Mouse (Mus musculus): Measurements from ENCODE around the gene Tmc5.

Tmc5 gene

DNA sequence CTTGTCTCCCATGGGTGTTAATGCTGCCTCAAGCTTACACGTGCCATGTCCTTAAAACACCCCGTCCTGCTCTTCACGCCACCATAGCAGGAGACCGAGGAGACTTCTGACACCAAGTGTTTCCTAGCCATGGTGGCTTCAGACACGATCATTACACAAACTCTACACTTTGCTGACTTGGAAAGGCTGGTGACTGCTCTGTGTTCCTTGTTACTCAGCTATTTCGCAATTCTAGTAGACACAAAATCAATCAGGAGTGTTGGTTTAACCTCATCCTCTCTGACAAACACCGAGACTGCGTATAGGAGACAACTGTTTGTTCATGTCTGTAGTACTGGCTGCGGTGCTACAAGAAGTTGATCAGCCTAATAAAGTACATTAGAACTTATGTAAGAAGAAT lies 101.8 kb downstream of the Tmc5 start:
- DNase-seq = no peak

GRCm38 (mm10) chr7:118703144-118703561 lies 106.1 kb downstream of the Tmc5 start:
- no peak for DNase-seq

DNA sequence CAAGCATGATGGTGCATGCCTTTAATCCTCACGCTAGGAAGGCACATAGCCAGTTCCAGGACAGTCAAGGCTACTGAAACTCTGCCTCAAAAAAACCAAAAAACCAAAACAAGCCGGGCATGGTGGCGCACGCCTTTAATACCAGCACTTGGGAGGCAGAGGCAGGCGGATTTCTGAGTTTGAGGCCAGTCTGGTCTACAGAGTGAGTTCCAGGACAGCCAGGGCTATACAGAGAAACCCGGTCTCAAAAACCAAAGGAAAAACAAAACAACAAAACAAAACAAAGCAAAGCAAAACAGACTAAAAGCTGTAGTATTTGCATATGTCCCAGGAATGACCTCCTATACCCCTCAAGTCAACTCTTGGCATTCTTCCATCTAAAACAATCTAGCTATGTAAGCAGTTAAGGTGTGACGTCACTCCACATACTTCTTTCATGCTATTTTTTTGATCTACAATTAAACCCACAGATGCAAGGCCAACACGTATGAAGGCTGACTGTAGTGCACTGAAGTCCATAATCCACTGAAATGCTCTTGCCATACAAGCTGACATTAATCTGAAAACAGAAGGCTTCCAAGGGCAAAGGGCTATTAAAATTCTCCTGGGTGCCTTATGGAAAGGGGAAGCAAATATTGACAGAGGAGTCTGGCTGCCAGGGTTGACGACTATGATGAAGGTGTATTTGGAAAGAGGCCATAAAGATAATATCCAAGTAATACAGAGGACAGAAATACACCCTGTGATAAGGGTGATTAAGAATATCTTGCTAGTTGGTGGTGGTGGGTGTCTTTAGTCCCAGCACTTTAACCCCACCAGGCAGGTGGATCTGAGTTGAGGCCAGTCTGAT lies 107.1 kb downstream of the Tmc5 start:
- DNase-seq = no peak

DNA sequence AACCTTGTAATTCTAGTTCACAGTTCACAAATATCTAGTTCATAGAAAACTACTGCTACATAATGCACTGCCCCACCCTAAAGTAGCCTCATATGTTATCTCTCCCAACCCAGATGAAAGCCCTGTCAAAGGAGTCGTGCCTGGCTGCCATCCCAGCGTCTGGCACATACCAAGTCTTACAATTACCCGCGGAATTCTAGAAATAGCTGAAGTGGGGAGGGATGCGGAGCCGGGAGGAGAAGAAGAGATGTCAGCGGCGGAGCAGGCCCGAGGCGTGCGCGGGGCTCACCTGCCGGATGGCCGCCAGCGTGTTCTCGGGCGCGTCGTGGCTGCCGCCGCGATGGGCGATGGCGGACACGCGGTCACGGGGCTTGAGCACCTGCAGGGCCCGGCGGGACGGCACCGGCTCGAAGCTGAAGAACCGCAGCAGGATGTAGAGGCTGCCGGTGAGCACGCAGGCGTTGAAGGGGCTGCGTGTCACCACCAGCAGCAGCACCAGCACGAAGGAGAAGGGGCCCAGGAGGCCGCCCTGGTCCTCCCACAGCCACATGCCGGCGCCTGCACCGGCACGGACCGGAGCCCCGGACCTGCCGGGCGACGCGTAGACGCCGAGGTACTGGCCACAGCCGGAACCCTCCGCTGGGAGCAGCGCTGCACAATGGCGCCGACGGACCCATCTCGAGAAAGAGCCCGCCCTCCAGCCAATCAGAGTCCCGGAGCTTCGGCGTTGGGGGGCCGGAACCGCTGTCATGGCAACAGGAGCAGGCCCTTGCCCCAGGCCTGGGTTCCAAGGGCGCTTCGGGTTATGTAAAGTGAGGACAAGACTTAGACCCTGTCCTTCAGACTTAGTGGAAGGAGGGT lies 108.2 kb downstream of the Tmc5 start, which contains the start of gene Gde1:
Gene Gde1 (minus strand): TSS at position 678 of the 861 bp plus-strand sequence.
- DNase-seq = peak; percentile 92

- no peak for DNase-seq
Observed at GRCm38 (mm10) chr7:118706051-118706450, 109.0 kb downstream of the Tmc5 start.

DNA sequence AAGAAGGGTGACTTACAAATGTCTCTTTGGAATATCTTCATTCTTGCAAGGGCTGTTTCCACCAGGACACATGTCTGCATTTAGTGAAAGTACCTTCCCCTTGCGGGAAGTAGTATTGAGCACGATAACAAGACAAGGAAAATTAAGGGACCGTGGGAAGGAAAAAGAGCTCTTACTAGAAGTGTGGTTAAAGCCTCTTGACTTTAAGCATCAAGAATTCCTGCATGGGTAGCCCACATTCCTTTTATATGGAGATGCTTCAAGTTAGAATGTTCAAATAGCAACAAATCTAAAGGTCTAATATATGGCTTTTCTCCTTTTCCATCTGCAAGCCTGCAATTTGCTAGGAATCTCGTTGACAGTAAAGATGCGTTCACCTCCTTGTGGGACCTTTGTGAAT lies 109.4 kb downstream of the Tmc5 start:
- DNase-seq = no peak

DNA sequence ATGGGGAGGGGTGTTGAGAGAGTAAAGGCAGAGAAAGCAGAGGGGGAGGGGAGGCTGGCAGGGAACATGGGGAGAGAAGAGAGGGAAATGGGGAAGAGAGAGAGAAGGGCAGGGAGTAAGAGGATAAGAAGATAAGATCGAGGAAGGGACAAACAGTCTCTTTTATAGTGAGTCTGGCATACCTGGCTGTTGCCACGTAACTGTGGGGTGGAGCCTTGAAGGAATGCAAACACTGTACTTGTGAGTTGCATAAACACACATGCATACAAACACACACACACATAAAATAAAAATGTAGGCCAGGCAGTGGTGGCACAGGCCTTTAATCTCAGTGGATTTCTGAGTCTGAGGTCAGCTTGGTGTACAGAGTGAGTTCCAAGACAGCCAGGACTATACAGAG lies 110.1 kb downstream of the Tmc5 start:
- DNase-seq = no peak

DNA sequence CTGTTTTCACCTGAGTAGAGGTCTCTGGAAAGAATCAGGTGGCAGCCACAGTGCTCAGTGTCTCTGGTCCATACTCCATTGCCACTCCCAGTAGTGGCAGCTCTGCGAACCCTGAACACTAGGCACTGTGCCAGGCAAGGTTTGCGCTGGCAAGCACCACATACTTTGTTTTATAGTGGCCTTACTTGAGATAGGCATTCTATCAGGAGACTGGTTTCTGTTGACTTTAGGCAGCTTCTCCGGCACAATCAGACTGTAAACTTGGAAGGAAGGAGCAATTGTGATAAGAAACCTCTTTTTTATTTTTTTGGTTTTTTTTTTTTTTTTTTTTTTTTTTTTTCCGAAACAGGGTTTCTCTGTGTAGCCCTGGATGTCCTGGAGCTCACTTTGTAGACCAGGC lies 110.9 kb downstream of the Tmc5 start:
- DNase-seq = no peak

- no peak for DNase-seq
Observed at GRCm38 (mm10) chr7:118710776-118711175, 113.7 kb downstream of the Tmc5 start.

DNA sequence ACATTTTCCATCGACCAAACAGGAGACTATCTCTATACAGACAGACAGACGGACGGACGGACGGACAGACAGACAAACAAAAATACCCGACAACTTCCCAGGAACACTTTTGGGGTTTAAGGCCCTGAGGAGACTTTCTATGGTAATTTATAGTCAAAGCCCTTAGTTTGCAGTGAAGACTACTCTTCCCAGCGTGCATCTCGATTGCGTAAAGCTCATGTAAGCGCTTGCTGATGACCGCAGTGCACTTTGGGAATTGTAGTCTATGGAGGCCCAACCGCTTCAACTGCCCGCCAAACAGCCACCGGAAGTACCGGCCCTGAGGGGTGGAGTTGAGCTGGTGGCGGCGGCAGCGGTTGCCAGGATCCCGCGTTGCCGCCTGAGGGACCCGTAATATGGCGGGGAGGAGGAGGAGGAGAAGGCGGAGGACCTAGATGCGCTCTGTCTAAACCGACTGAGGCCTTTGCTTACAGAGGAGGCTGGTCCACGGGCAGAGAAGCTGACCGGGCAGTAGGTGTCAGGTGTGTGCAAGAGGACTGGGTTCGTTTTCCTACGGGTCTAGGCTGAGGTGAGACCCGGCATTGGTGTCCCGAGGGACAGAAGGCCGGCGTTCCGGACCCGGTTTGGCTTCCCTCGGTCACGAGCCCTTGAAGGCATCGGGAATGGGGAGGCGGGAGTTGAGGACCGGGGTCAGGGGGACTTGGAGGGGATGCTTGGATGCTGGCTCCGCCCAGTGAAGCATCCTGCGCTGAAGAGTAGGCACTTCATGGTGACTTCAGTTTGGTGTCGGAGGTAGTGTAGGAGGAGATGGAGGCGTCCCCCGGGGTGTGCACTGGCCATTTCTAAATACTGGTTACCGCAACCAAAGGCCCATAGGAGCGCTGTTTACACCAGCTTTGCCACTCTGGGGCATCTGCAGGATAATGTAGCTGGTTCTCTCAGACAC lies 115.4 kb downstream of the Tmc5 start, which contains the start of gene Ccp110:
Gene Ccp110 (plus strand): TSS at position 325 of the 946 bp plus-strand sequence.
- peak; percentile 90 for DNase-seq

DNA sequence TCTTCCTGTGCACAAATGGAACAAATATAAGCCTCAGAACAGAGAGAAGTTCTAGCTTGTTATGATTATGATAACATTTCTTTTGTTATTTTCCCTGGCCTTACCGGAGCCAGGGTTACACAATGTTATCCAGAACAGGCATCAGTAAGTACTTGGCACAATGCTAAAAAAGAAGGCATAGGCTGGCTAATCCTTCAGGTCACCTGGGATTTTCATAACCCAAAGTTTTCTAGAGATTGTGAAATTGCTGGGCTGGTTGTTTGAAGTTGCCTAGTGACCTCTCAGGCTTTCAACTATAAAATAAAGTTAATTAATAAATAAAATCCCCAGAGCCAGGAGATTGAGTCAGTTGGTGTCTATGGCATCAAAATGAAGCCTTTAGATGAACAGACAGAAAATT lies 117.8 kb downstream of the Tmc5 start:
- DNase-seq = no peak

GRCm38 (mm10) chr7:118718066-118718465 lies 121.0 kb downstream of the Tmc5 start:
- DNase-seq = no peak

DNA sequence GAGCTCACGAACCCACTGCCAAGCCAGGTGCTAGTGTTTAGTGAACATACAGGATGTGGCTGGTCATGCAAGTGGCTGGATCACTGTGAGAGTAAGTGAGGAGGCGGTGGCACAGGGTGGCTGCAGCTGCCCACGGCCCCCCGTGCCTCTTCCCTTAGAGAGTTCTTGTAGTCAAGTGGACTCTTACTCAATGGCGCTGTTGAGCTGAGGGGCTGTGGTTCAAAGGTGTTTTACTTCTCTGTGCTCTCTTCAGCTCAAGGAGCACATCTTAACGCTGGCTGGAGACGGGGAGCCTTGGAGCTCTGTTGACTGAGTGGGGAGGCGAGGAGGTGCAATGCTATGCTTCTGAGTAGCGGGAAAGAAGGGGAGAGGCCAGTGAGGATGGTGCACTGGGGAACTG lies 126.8 kb downstream of the Tmc5 start:
- no peak for DNase-seq
